ENCODE assay signal across 9 mouse cellular contexts in genomic region chr8:11421105-11421504, GRCm38 (mm10). TPM values are rescaled to one million over a fixed set of nuclear protein-coding genes. Genes with fewer than 3 reads are reported as not detected.
A peak's percentile ranks its signal among the peaks of the same experiment; 100 is the strongest.
DNase-seq lines count a peak whose midpoint lies in the region; ATAC-seq lines count a peak whose summit lies in the region.
"Had no signal": no experiment of that assay in that cellular context is flagged by ENCODE, and none has a peak within 500 bp of the region (broad histone marks: within the 10 kb centered on the region; RNA-seq: fewer than 3 reads in every experiment).

No protein-coding gene starts in this region.

- H3K27ac ChIP-seq in forebrain, embryonic 11.5 days (ENCODE audit: low read depth, low read length), result no peak overlapping the region
- H3K27ac ChIP-seq in forebrain, embryonic 12.5 days, result no peak overlapping the region
- H3K27ac ChIP-seq in midbrain, embryonic 14.5 days (replicated peaks; ENCODE audit: low read depth, low read length), result no peak overlapping the region
- no peak overlapping the region for H3K27ac ChIP-seq in midbrain, embryonic 11.5 days (ENCODE audit: low read depth, low read length)

- H3K4me2 ChIP-seq in forebrain, embryonic 11.5 days (ENCODE audit: low read depth, low read length, severe bottlenecking), result no peak overlapping the region
- no peak overlapping the region for H3K4me2 ChIP-seq in forebrain, embryonic 12.5 days
- H3K4me2 ChIP-seq in midbrain, embryonic 14.5 days (ENCODE audit: low read length), result no peak overlapping the region
- H3K4me2 ChIP-seq in midbrain, embryonic 11.5 days, result no peak overlapping the region

- no peak overlapping the region for H3K4me3 ChIP-seq in forebrain, embryonic 11.5 days (ENCODE audit: low read depth, low read length)
- no peak overlapping the region for H3K4me3 ChIP-seq in forebrain, embryonic 12.5 days (replicated peaks)
- no peak overlapping the region for H3K4me3 ChIP-seq in midbrain, embryonic 14.5 days (replicated peaks; ENCODE audit: low read depth, low read length)
- H3K4me3 ChIP-seq in midbrain, embryonic 11.5 days (ENCODE audit: low read depth, low read length), result no peak overlapping the region
- H3K4me3 ChIP-seq: myocyte had no signal

- peak; percentile 79 for DNase-seq in forebrain, embryonic 11.5 days (ENCODE audit: low spot score)
- DNase-seq in midbrain, embryonic 14.5 days, result peak; percentile 59
- DNase-seq in midbrain, embryonic 11.5 days (ENCODE audit: low spot score, missing footprints), result no peak
- DNase-seq in adrenal gland, postnatal 14 days, result peak; percentile 73
- DNase-seq in lung, postnatal 36 days, result peak; percentile 74
- DNase-seq in thymus, postnatal 4 days, result peak; percentile 81

- H3K4me1 ChIP-seq in forebrain, embryonic 11.5 days (replicated peaks; ENCODE audit: control insufficient read depth, insufficient read depth, low read length), result no peaks in the 10 kb centered on the region
- H3K4me1 ChIP-seq in forebrain, embryonic 12.5 days, result no peaks in the 10 kb centered on the region
- H3K4me1 ChIP-seq in midbrain, embryonic 14.5 days (ENCODE audit: control insufficient read depth, insufficient read depth, low read length), result no peaks in the 10 kb centered on the region
- H3K4me1 ChIP-seq in midbrain, embryonic 11.5 days (ENCODE audit: control insufficient read depth, insufficient read depth, low read length), result no peaks in the 10 kb centered on the region

- H3K9ac ChIP-seq in forebrain, embryonic 11.5 days (ENCODE audit: low read length), result no peak overlapping the region
- no peak overlapping the region for H3K9ac ChIP-seq in forebrain, embryonic 12.5 days
- no peak overlapping the region for H3K9ac ChIP-seq in midbrain, embryonic 14.5 days (replicated peaks; ENCODE audit: low read length)
- no peak overlapping the region for H3K9ac ChIP-seq in midbrain, embryonic 11.5 days (ENCODE audit: low read length)

- H3K9me3 ChIP-seq in forebrain, embryonic 11.5 days (ENCODE audit: control insufficient read depth, low read length), result no peaks in the 10 kb centered on the region
- no peaks in the 10 kb centered on the region for H3K9me3 ChIP-seq in forebrain, embryonic 12.5 days
- no peaks in the 10 kb centered on the region for H3K9me3 ChIP-seq in midbrain, embryonic 14.5 days (ENCODE audit: control insufficient read depth, low read length)
- H3K9me3 ChIP-seq in midbrain, embryonic 11.5 days (ENCODE audit: control insufficient read depth, low read length), result no peaks in the 10 kb centered on the region

- no peaks in the 10 kb centered on the region for H3K27me3 ChIP-seq in forebrain, embryonic 11.5 days (ENCODE audit: control insufficient read depth, insufficient read depth, low read length)
- no peaks in the 10 kb centered on the region for H3K27me3 ChIP-seq in forebrain, embryonic 12.5 days
- no peaks in the 10 kb centered on the region; the same call in 1 of the 2 replicates for H3K27me3 ChIP-seq in midbrain, embryonic 14.5 days (ENCODE audit: control insufficient read depth, insufficient read depth, low read length)
- H3K27me3 ChIP-seq in midbrain, embryonic 11.5 days (ENCODE audit: control insufficient read depth, insufficient read depth, low read length), result no peaks in the 10 kb centered on the region

- no peak for ATAC-seq in forebrain, embryonic 11.5 days (replicated peaks; ENCODE audit: low FRiP score)
- no peak for ATAC-seq in forebrain, embryonic 12.5 days (ENCODE audit: low FRiP score)
- no peak for ATAC-seq in midbrain, embryonic 14.5 days (ENCODE audit: low FRiP score, low TSS enrichment)
- ATAC-seq in midbrain, embryonic 11.5 days (ENCODE audit: low FRiP score), result no peak
- ATAC-seq in erythroblast, adult 5-6 weeks (replicated peaks; ENCODE audit: low FRiP score, poor library complexity, severe bottlenecking), result 0 out of 2 replicates have a peak, but pooled peaks have one; percentile 44

- 50% methylated on average over 14 of the region's 14 CpGs for WGBS in forebrain, embryonic 11.5 days
- 43% methylated on average over 14 of the region's 14 CpGs for WGBS in forebrain, embryonic 12.5 days
- 54% methylated on average over 14 of the region's 14 CpGs for WGBS in midbrain, embryonic 14.5 days
- WGBS in midbrain, embryonic 11.5 days, result 54% methylated on average over 14 of the region's 14 CpGs

- no peaks in the 10 kb centered on the region; the same call in 1 of the 2 replicates for H3K36me3 ChIP-seq in forebrain, embryonic 11.5 days (ENCODE audit: control insufficient read depth, insufficient read depth, low read length)
- 0 out of 2 replicates have a peak, but pooled peaks cover 2% of the 10 kb centered on the region for H3K36me3 ChIP-seq in forebrain, embryonic 12.5 days (replicated peaks)
- H3K36me3 ChIP-seq in midbrain, embryonic 14.5 days (ENCODE audit: control insufficient read depth, insufficient read depth, low read length), result no peaks in the 10 kb centered on the region
- no peaks in the 10 kb centered on the region for H3K36me3 ChIP-seq in midbrain, embryonic 11.5 days (ENCODE audit: control insufficient read depth, insufficient read depth, low read length)

RNA-seq across cellular contexts. Expression of gene Rab20, which starts 57.4 kb away (rescaled TPM):
- polyA plus RNA-seq in forebrain, embryonic 11.5 days (2014; fragmentation: Nextera tagmentation; extraction: Ambion mirVana), result 0.53 and 0.75 TPM in 2 replicates
- 0.36 and 0.74 TPM in 2 replicates for polyA plus RNA-seq in forebrain, embryonic 12.5 days (2016; fragmentation: Nextera tagmentation; extraction: Ambion mirVana)
- 0.25 and 0.31 TPM in 2 replicates for polyA plus RNA-seq in midbrain, embryonic 14.5 days (2014; fragmentation: Nextera tagmentation; extraction: Ambion mirVana)
- 0.63 and 0.65 TPM in 2 replicates for polyA plus RNA-seq in midbrain, embryonic 11.5 days (2014; fragmentation: Nextera tagmentation; extraction: Ambion mirVana)
- 6.3 and 6.9 TPM in 2 replicates for total RNA-seq in adrenal gland, postnatal 14 days (2021)
- total RNA-seq in erythroblast, adult 5-6 weeks (2015; ENCODE audit: low replicate concordance), result 0.63 and 4.8 TPM in 2 replicates
- 1.5 and 4.4 TPM in 2 replicates for total RNA-seq in erythroblast, adult 5-6 weeks (2017; ENCODE audit: low replicate concordance)
